ENCODE assay signal across 11 mouse cellular contexts in genomic region chr2:57900580-57901247, GRCm38 (mm10).
A peak's percentile ranks its signal among the peaks of the same experiment; 100 is the strongest.
DNase-seq lines count a peak whose midpoint lies in the region; ATAC-seq and TF ChIP-seq lines count a peak whose summit lies in the region.
"Had no signal": no experiment of that assay in that cellular context is flagged by ENCODE, and none has a peak within 500 bp of the region (broad histone marks: within the 10 kb centered on the region; RNA-seq: fewer than 3 reads in every experiment).

No protein-coding gene starts in this region.

- H3K4me3 ChIP-seq in heart, embryonic 13.5 days = no peak overlapping the region
- no peak overlapping the region for H3K4me3 ChIP-seq in heart, embryonic 10.5 days
- H3K4me3 ChIP-seq in embryonic facial prominence, embryonic 15.5 days (replicated peaks) = no peak overlapping the region
- H3K4me3 ChIP-seq in kidney, embryonic 14.5 days (ENCODE audit: low read length) = no peak overlapping the region
- H3K4me3 ChIP-seq in thymus, adult 2 months (ENCODE audit: control insufficient read depth, insufficient read depth, low read length) = no peak overlapping the region
- H3K4me3 ChIP-seq: embryonic facial prominence, embryonic 12.5 days; limb, embryonic 12.5 days had no signal

- no peak for ATAC-seq in heart, embryonic 13.5 days (ENCODE audit: extremely low read depth, insufficient number of reproducible peaks, low FRiP score, low TSS enrichment)
- ATAC-seq in embryonic facial prominence, embryonic 15.5 days (ENCODE audit: insufficient number of reproducible peaks, low FRiP score, low TSS enrichment, low read depth) = peak; percentile 75
- no peak for ATAC-seq in kidney, embryonic 14.5 days (ENCODE audit: low FRiP score, low TSS enrichment)
- ATAC-seq: activated CD4-positive, CD25-positive, alpha-beta regulatory T cell, adult 4 months had no signal

- no peaks in the 10 kb centered on the region for H3K9me3 ChIP-seq in heart, embryonic 13.5 days
- no peaks in the 10 kb centered on the region for H3K9me3 ChIP-seq in heart, embryonic 10.5 days
- no peaks in the 10 kb centered on the region for H3K9me3 ChIP-seq in embryonic facial prominence, embryonic 15.5 days (replicated peaks)
- no peaks in the 10 kb centered on the region for H3K9me3 ChIP-seq in kidney, embryonic 14.5 days (ENCODE audit: control insufficient read depth, low read length)
- H3K9me3 ChIP-seq: embryonic facial prominence, embryonic 12.5 days; limb, embryonic 12.5 days had no signal

- TF ChIP-seq POLR2A in brain, embryonic 14.5 days (IDR thresholded peaks at IDR 0.05; ENCODE audit: borderline replicate concordance, extremely low read depth, insufficient read depth, insufficient read length, poor library complexity, severe bottlenecking) = no peak
- no peak for TF ChIP-seq POLR2A in thymus, adult 2 months (IDR thresholded peaks at IDR 0.05; ENCODE audit: control insufficient read depth, extremely low read depth, insufficient read depth, low read length, poor library complexity)

- no peaks in the 10 kb centered on the region for H3K27me3 ChIP-seq in heart, embryonic 13.5 days (replicated peaks)
- H3K27me3 ChIP-seq in heart, embryonic 10.5 days (ENCODE audit: insufficient read depth, poor library complexity, severe bottlenecking) = no peaks in the 10 kb centered on the region
- no peaks in the 10 kb centered on the region for H3K27me3 ChIP-seq in embryonic facial prominence, embryonic 15.5 days
- no peaks in the 10 kb centered on the region for H3K27me3 ChIP-seq in kidney, embryonic 14.5 days (ENCODE audit: control insufficient read depth, insufficient read depth, low read length)
- no peaks in the 10 kb centered on the region for H3K27me3 ChIP-seq in thymus, adult 2 months (ENCODE audit: control insufficient read depth, insufficient read depth, low read length)
- H3K27me3 ChIP-seq: embryonic facial prominence, embryonic 12.5 days; limb, embryonic 12.5 days had no signal

- WGBS in heart, embryonic 13.5 days = 36% methylated on average over 9 of the region's 9 CpGs
- 53% methylated on average over 9 of the region's 9 CpGs for WGBS in heart, embryonic 10.5 days
- 30% methylated on average over 9 of the region's 9 CpGs for WGBS in embryonic facial prominence, embryonic 15.5 days
- WGBS in kidney, embryonic 14.5 days = 75% methylated on average over 9 of the region's 9 CpGs
- WGBS in thymus, adult 2 months = 91% methylated on average over 9 of the region's 9 CpGs

- DNase-seq in heart, embryonic 10.5 days (ENCODE audit: low spot score) = no peak
- peak; percentile 94 for DNase-seq in brain, embryonic 14.5 days (ENCODE audit: low read depth)
- peak; percentile 73 to 76 for DNase-seq in left cerebral cortex, postnatal 14 days (ENCODE audit: low spot score in 2 of 2)
- no peak for DNase-seq in thymus, adult 2 months
- no peak for DNase-seq in adrenal gland, adult 2 months

- no peaks in the 10 kb centered on the region for H3K36me3 ChIP-seq in heart, embryonic 13.5 days
- no peaks in the 10 kb centered on the region for H3K36me3 ChIP-seq in heart, embryonic 10.5 days
- H3K36me3 ChIP-seq in embryonic facial prominence, embryonic 15.5 days = no peaks in the 10 kb centered on the region
- no peaks in the 10 kb centered on the region for H3K36me3 ChIP-seq in kidney, embryonic 14.5 days (ENCODE audit: control insufficient read depth, insufficient read depth, low read length)
- no peaks in the 10 kb centered on the region for H3K36me3 ChIP-seq in thymus, adult 2 months (ENCODE audit: control insufficient read depth, insufficient read depth, low read length)
- H3K36me3 ChIP-seq: embryonic facial prominence, embryonic 12.5 days; limb, embryonic 12.5 days had no signal

- H3K4me1 ChIP-seq in heart, embryonic 13.5 days = peaks cover 11% of the 10 kb centered on the region
- H3K4me1 ChIP-seq in heart, embryonic 10.5 days = peaks cover 3% of the 10 kb centered on the region; the same call in 1 of the 2 replicates
- H3K4me1 ChIP-seq in embryonic facial prominence, embryonic 15.5 days = peaks cover 10% of the 10 kb centered on the region; the same call in 1 of the 2 replicates
- no peaks in the 10 kb centered on the region for H3K4me1 ChIP-seq in kidney, embryonic 14.5 days (ENCODE audit: control insufficient read depth, insufficient read depth, low read length)
- H3K4me1 ChIP-seq in thymus, adult 2 months (replicated peaks; ENCODE audit: control insufficient read depth, insufficient read depth, low read length) = no peaks in the 10 kb centered on the region
- H3K4me1 ChIP-seq: embryonic facial prominence, embryonic 12.5 days; limb, embryonic 12.5 days had no signal

- no peak overlapping the region for H3K9ac ChIP-seq in heart, embryonic 13.5 days
- no peak overlapping the region for H3K9ac ChIP-seq in embryonic facial prominence, embryonic 15.5 days
- no peak overlapping the region for H3K9ac ChIP-seq in kidney, embryonic 14.5 days (ENCODE audit: low read depth, low read length)
- H3K9ac ChIP-seq: embryonic facial prominence, embryonic 12.5 days; limb, embryonic 12.5 days had no signal

- no peak for TF ChIP-seq CTCF in brain, embryonic 14.5 days (IDR thresholded peaks at IDR 0.05; ENCODE audit: borderline replicate concordance, extremely low read depth, insufficient read depth, insufficient read length)
- no peak for TF ChIP-seq CTCF in thymus, adult 2 months (IDR thresholded peaks at IDR 0.05; ENCODE audit: borderline replicate concordance, control insufficient read depth, extremely low read depth, insufficient read depth, low read length, poor library complexity)

- H3K27ac ChIP-seq in heart, embryonic 13.5 days (replicated peaks) = peak overlapping the region; percentile 58
- H3K27ac ChIP-seq in heart, embryonic 10.5 days = no peak overlapping the region
- peak overlapping the region; percentile 56; the same call in 1 of the 2 replicates for H3K27ac ChIP-seq in embryonic facial prominence, embryonic 15.5 days (replicated peaks)
- no peak overlapping the region for H3K27ac ChIP-seq in kidney, embryonic 14.5 days (ENCODE audit: low read depth, low read length)
- no peak overlapping the region for H3K27ac ChIP-seq in thymus, adult 2 months (ENCODE audit: control insufficient read depth, insufficient read depth, low read length)
- H3K27ac ChIP-seq: embryonic facial prominence, embryonic 12.5 days; limb, embryonic 12.5 days had no signal

- H3K4me2 ChIP-seq in heart, embryonic 13.5 days = peak overlapping the region; percentile 46
- no peak overlapping the region for H3K4me2 ChIP-seq in embryonic facial prominence, embryonic 15.5 days (replicated peaks)
- no peak overlapping the region for H3K4me2 ChIP-seq in kidney, embryonic 14.5 days (replicated peaks; ENCODE audit: low read depth, low read length)
- H3K4me2 ChIP-seq: embryonic facial prominence, embryonic 12.5 days; limb, embryonic 12.5 days had no signal

- intact Hi-C loops in left cerebral cortex, postnatal 14 days (cut with DNase I) = loop anchor here (10.0 kb wide), 1 partner anchor 746 kb away; no protein-coding TSS in a partner anchor

Comparison
In these comparisons a context has a peak if more than half of its experiments do, and no peak if none do; other contexts are left out.
1. H3K27ac ChIP-seq: peak in heart, embryonic 13.5 days (single experiment) and embryonic facial prominence, embryonic 15.5 days (single experiment); none in heart, embryonic 10.5 days (single experiment), kidney, embryonic 14.5 days (single experiment) and thymus, adult 2 months (single experiment).
2. DNase-seq: peak in brain, embryonic 14.5 days (single experiment) and left cerebral cortex, postnatal 14 days (2 of 2); none in heart, embryonic 10.5 days (single experiment), thymus, adult 2 months (single experiment) and adrenal gland, adult 2 months (single experiment).